Mouse (Mus musculus) cerebellum, adult 2 months (tissue): ENCODE data around the gene E2f3.

ENCODE experiments used
- CTCF ChIP-seq: fragments of 200-500 bp; IDR thresholded peaks from 2 replicates; pipeline ENCODE4 v1.5.1; 2011; ENCODE audit warnings: low read depth, mild to moderate bottlenecking, control low read depth, low read length, moderate library complexity, borderline replicate concordance; ENCODE audit not compliant: insufficient read depth
- POLR2A ChIP-seq: fragments of 200-500 bp; IDR thresholded peaks from 2 replicates; pipeline ENCODE4 v1.6.1; 2011; ENCODE audit warnings: low read length, control low read depth, borderline replicate concordance; ENCODE audit not compliant: insufficient read depth

DNA sequence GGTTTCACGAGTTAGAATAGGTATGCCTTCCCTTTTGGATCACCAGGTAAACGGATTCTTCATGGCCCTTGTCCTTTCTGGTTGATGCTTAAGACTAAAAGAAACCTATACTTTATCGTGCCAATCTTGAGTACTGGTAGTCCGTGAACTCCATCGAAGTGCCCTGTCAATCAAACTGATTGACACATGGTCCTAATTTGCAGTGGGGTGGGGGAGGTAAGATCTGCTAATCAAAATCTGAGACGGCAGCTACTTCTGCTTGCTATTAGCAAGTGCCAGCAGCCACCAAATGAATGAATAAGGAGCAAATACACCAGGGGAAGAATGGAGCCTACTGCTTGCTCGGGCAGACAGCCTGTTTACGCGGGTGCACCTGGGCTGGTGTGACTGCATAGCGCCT is 72.3 kb downstream of the E2f3 start:
- TF ChIP-seq POLR2A, result no peak
- no peak for TF ChIP-seq CTCF
